Mouse (Mus musculus) forebrain, postnatal 0 days (tissue): Measurements from ENCODE around the gene Rtraf. TPM values are rescaled to one million over a fixed set of nuclear protein-coding genes. Genes with fewer than 3 reads are reported as not detected.
A peak's percentile ranks its signal among the peaks of the same experiment; 100 is the strongest.

ENCODE experiments used
- ATAC-seq: fragments of 200-750 bp; cut with Nextera tagmentation; 2 replicates; pipeline ENCODE4 v1.8.0; 2017; ENCODE audit warnings: mild to moderate bottlenecking, moderate library complexity
- DNase-seq: peaks from one replicate; pipeline ENCODE4 v3.0.0-alpha.2; 2015
- H3K27ac ChIP-seq: fragments of 300-500 bp; sonication (generic); 2 replicates; pipeline ENCODE4 v1.5.1; 2014; ENCODE audit warnings: low read depth, mild to moderate bottlenecking, antibody characterized with exemption, low read length, moderate library complexity, mixed read lengths
- H3K27me3 ChIP-seq: fragments of 300-500 bp; sonication (generic); 2 replicates; pipeline ENCODE4 v1.6.1; 2014; ENCODE audit warnings: mild to moderate bottlenecking, low read length, mixed read lengths; ENCODE audit not compliant: insufficient read depth
- H3K36me3 ChIP-seq: fragments of 300-500 bp; sonication (generic); 2 replicates; pipeline ENCODE4 v1.6.1; 2014; ENCODE audit warnings: mild to moderate bottlenecking, moderate library complexity; ENCODE audit not compliant: insufficient read depth
- H3K4me1 ChIP-seq: fragments of 300-500 bp; sonication (generic); 2 replicates; pipeline ENCODE4 v1.6.1; 2014; ENCODE audit warnings: antibody characterized with exemption; ENCODE audit not compliant: insufficient read depth
- H3K4me2 ChIP-seq: fragments of 300-500 bp; sonication (generic); 2 replicates; pipeline ENCODE4 v1.6.1; 2014; ENCODE audit warnings: low read depth, mild to moderate bottlenecking, moderate library complexity
- H3K4me3 ChIP-seq: fragments of 300-500 bp; sonication (generic); 2 replicates; pipeline ENCODE4 v1.5.1; 2014; ENCODE audit warnings: low read depth, low read length, mixed read lengths
- H3K9ac ChIP-seq: fragments of 300-500 bp; sonication (generic); 2 replicates; pipeline ENCODE4 v1.6.1; 2014; ENCODE audit warnings: mild to moderate bottlenecking
- H3K9me3 ChIP-seq: fragments of 300-500 bp; sonication (generic); 2 replicates; pipeline ENCODE4 v1.6.1; 2016; ENCODE audit warnings: low read length
- CTCF ChIP-seq: sonication (generic); IDR thresholded peaks from 2 replicates; pipeline ENCODE4 v1.5.1; 2016; ENCODE audit warnings: antibody characterized with exemption, control low read depth, low read depth
- WGBS: fragments of 180-500 bp; shearing (Covaris S2); extraction: QIAGEN DNeasy Blood & Tissue Kit; methylation state at CpG from one replicate; pipeline ENCODE4 v1.1.7; 2014; 5-methylcytosine and 5-hydroxymethylcytosine counted together
- polyA plus RNA-seq: library from polyadenylated mRNA; unstranded; fragments of >200 nt; fragmentation: Nextera tagmentation; extraction: Ambion mirVana; gene quantifications from 2 replicates; pipeline ENCODE4 v1.2.1, GENCODE M21; 2015
- total RNA-seq: library from RNA; depleted of rRNA; stranded (reverse); fragments of >200 nt; gene quantifications from 2 replicates; pipeline ENCODE4 v1.2.3, GENCODE M21; 2014

The Rtraf gene
- total and polyA plus RNA-seq, 2 experiments from 2014 or later, result 95.1 to 153 TPM

- Histone ChIP-seq H3K27ac (no peak overlapping the region), H3K4me1 (no peaks in the 10 kb centered on the region), H3K9ac (no peak overlapping the region), H3K4me3 (no peak overlapping the region), H3K4me2 (no peak overlapping the region), H3K36me3 (no peaks in the 10 kb centered on the region), H3K27me3 (no peaks in the 10 kb centered on the region), H3K9me3 (no peaks in the 10 kb centered on the region)
- WGBS, result 73% methylated on average over 2 of the region's 2 CpGs
- ATAC-seq, result no peak
- no peak for DNase-seq
- TF ChIP-seq CTCF, result no peak
Observed at GRCm38 (mm10) chr14:19858279-19858678, 34.7 kb upstream of the Rtraf start.

GRCm38 (mm10) chr14:19853471-19853870 is 29.8 kb upstream of the Rtraf start:
- DNase-seq (no peak), ATAC-seq (no peak)
- H3K4me1 ChIP-seq, result no peaks in the 10 kb centered on the region
- no peak overlapping the region for H3K27ac ChIP-seq
- H3K9me3 ChIP-seq, result no peaks in the 10 kb centered on the region
- H3K4me2 ChIP-seq, result no peak overlapping the region
- no peaks in the 10 kb centered on the region for H3K36me3 ChIP-seq
- H3K9ac ChIP-seq, result no peak overlapping the region
- TF ChIP-seq CTCF, result no peak
- no peak overlapping the region for H3K4me3 ChIP-seq
- 54% methylated on average over 3 of the region's 3 CpGs for WGBS
- H3K27me3 ChIP-seq, result no peaks in the 10 kb centered on the region

- no peak overlapping the region; the same call in 1 of the 2 replicates for H3K4me3 ChIP-seq
- peak; percentile 81 for TF ChIP-seq CTCF
Observed at GRCm38 (mm10) chr14:19839600-19840332, 16.1 kb upstream of the Rtraf start.

GRCm38 (mm10) chr14:19836289-19836688 is 12.7 kb upstream of the Rtraf start:
- H3K27ac ChIP-seq, result no peak overlapping the region
- H3K9ac ChIP-seq, result no peak overlapping the region
- no peaks in the 10 kb centered on the region for H3K27me3 ChIP-seq
- H3K9me3 ChIP-seq, result no peaks in the 10 kb centered on the region
- no peaks in the 10 kb centered on the region for H3K4me1 ChIP-seq
- no peak for DNase-seq
- H3K4me3 ChIP-seq, result no peak overlapping the region
- ATAC-seq, result no peak
- WGBS, result 54% methylated on average over 3 of the region's 3 CpGs
- H3K36me3 ChIP-seq, result no peaks in the 10 kb centered on the region
- TF ChIP-seq CTCF, result no peak
- H3K4me2 ChIP-seq, result no peak overlapping the region

More at GRCm38 (mm10) chr14:19839600-19840332, 16.1 kb upstream of the Rtraf start:
- H3K9me3 ChIP-seq, result no peaks in the 10 kb centered on the region
- H3K9ac ChIP-seq, result peak overlapping the region; percentile 18; the same call in 1 of the 2 replicates
- no peaks in the 10 kb centered on the region for H3K36me3 ChIP-seq
- WGBS, result 23% methylated on average over 15 of the region's 15 CpGs
- no peaks in the 10 kb centered on the region for H3K4me1 ChIP-seq
- DNase-seq (peak; percentile 83), ATAC-seq (peak; percentile 76)
- no peaks in the 10 kb centered on the region for H3K27me3 ChIP-seq
- H3K4me2 ChIP-seq, result peak overlapping the region; percentile 45
- no peak overlapping the region for H3K27ac ChIP-seq

GRCm38 (mm10) chr14:19825481-19825880 is 1.9 kb upstream of the Rtraf start:
- TF ChIP-seq CTCF, result no peak
- H3K4me1 ChIP-seq, result peaks cover 16% of the 10 kb centered on the region
- no peaks in the 10 kb centered on the region for H3K27me3 ChIP-seq
- 9% methylated on average over 11 of the region's 11 CpGs for WGBS
- peak overlapping the region; percentile 6; the same call in 1 of the 2 replicates for H3K4me2 ChIP-seq
- ATAC-seq, result peak; percentile 42
- H3K4me3 ChIP-seq, result no peak overlapping the region
- H3K27ac ChIP-seq, result peak overlapping the region; percentile 73
- peak; percentile 74 for DNase-seq
- H3K9me3 ChIP-seq, result no peaks in the 10 kb centered on the region
- peaks cover 6% of the 10 kb centered on the region; the same call in 1 of the 2 replicates for H3K36me3 ChIP-seq
- no peak overlapping the region for H3K9ac ChIP-seq

GRCm38 (mm10) chr14:19821686-19822085 is 1.9 kb downstream of the Rtraf start:
- no peaks in the 10 kb centered on the region for H3K27me3 ChIP-seq
- no peaks in the 10 kb centered on the region for H3K9me3 ChIP-seq
- WGBS, result 98% methylated on average over 5 of the region's 5 CpGs
- no peak overlapping the region for H3K9ac ChIP-seq
- H3K36me3 ChIP-seq, result peaks cover 15% of the 10 kb centered on the region; the same call in 1 of the 2 replicates
- peaks cover 16% of the 10 kb centered on the region for H3K4me1 ChIP-seq
- TF ChIP-seq CTCF, result no peak
- H3K4me2 ChIP-seq, result no peak overlapping the region
- no peak overlapping the region for H3K4me3 ChIP-seq
- DNase-seq (no peak), ATAC-seq (no peak)
- no peak overlapping the region for H3K27ac ChIP-seq

- peaks cover 44% of the 10 kb centered on the region for H3K36me3 ChIP-seq
- H3K9me3 ChIP-seq, result no peaks in the 10 kb centered on the region
- H3K27me3 ChIP-seq, result no peaks in the 10 kb centered on the region
- DNase-seq, result peak; percentile 89
- no peak overlapping the region for H3K9ac ChIP-seq
- TF ChIP-seq CTCF, result peak; percentile 90
- no peak overlapping the region for H3K4me2 ChIP-seq
- ATAC-seq, result peak; percentile 80
- no peak overlapping the region for H3K27ac ChIP-seq
- peaks cover 5% of the 10 kb centered on the region for H3K4me1 ChIP-seq
- WGBS, result 5% methylated on average over 1 of the region's 1 CpGs
- H3K4me3 ChIP-seq, result no peak overlapping the region
Observed at GRCm38 (mm10) chr14:19817949-19818348, 5.7 kb downstream of the Rtraf start.
